Mouse (Mus musculus) gastrocnemius, postnatal 14 days (tissue): ENCODE data around the gene Ttc32. TPM values are rescaled to one million over a fixed set of nuclear protein-coding genes. Genes with fewer than 3 reads are reported as not detected.

ENCODE experiments used
- DNase-seq: peaks from one replicate; pipeline ENCODE4 v3.0.0; 2021; ENCODE audit warnings: mixed read lengths
- intact Hi-C: fragments of 180-260 bp; cut with DNase I; formaldehyde crosslinking; loops from one replicate; pipeline ENCODE4 v1.15.1; 2025; ENCODE audit warnings: low total_unique reads
- total RNA-seq, 2 experiments: library from RNA; stranded (reverse); gene quantifications; 2 replicates each; pipeline ENCODE4 v1.2.3; 2021

The Ttc32 gene
- total RNA-seq, 2 experiments from 2014 or later: 14.5 to 16.7 TPM

DNA sequence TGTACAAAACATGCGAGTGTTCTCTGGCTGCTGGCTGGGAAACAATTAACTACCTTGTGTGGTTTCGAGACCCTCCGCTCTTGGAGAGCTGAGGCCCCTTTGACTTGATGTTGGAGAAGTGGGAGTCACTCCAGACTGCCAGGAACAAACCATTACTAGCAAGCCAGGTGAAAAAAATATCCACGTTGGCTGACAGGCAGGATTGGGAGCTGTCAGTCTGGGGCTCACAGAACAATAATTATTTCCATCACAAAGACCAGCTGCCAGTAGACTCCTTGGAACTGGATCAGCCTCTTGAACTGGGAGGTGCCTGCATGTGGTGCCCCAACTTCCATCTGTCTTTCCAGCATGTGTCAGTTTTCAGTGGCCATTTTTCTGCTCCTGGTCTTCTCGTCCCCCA lies 12.5 kb downstream of the Ttc32 start:
- intact Hi-C loops: no loop called here
- DNase-seq: no peak

- DNase-seq: no peak
- intact Hi-C loops: no loop called here
Observed at GRCm38 (mm10) chr12:9042759-9043158, 13.0 kb downstream of the Ttc32 start.

DNA sequence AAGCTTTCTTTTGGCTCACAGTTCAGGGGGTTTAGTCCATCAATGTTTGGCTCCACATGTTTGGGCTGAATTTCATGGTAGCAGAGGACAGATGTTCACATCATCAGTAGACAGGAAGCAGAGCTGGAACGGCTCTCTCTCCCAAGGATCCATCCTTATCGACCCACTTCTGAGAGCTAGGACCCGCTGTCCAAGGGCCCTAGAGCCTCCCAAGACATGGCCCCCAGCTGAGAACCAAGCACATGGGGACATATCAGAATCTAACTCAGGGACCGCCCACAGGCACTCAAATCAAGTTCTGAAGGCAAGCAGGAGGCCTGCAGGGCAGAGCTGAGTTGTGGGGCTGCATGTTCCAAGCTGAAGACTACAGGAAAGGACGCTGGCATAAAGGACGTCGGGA lies 14.9 kb downstream of the Ttc32 start:
- intact Hi-C loops: no loop called here

GRCm38 (mm10) chr12:9046674-9047073 lies 16.9 kb downstream of the Ttc32 start:
- DNase-seq: no peak
- intact Hi-C loops: no loop called here

More for the DNA sequence above, 14.9 kb downstream of the Ttc32 start:
- no peak for DNase-seq

DNA sequence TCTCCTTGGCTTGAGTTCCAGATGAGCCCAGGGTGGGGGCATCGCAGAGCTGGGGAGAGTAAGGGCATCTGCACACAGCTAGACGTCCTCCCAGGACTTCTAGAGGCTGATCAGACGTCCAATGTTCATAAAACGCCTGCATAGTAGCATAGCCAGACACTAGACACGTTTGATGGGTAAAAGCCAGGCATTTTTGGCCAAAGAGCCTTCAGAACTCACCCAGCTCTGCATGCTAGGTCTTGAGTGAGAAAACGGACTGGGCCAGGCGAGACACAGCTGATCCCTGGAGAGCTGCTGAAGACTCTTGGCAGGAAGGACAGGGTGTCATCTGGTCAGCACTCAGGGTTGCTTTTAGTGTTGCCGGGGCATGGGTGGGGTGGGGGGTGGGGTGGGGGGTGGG lies 18.3 kb downstream of the Ttc32 start:
- intact Hi-C loops: no loop called here
- DNase-seq: no peak

GRCm38 (mm10) chr12:9050824-9051223 lies 21.0 kb downstream of the Ttc32 start:
- intact Hi-C loops: loop anchor here (5.0 to 10.0 kb wide), 6 partner anchors 116 to 1534 kb away; no protein-coding TSS in a partner anchor
- no peak for DNase-seq

- intact Hi-C loops: loop anchor here (5.0 to 10.0 kb wide), 6 partner anchors 115 to 1533 kb away; no protein-coding TSS in a partner anchor
Observed at GRCm38 (mm10) chr12:9052075-9052829, 22.5 kb downstream of the Ttc32 start.

DNA sequence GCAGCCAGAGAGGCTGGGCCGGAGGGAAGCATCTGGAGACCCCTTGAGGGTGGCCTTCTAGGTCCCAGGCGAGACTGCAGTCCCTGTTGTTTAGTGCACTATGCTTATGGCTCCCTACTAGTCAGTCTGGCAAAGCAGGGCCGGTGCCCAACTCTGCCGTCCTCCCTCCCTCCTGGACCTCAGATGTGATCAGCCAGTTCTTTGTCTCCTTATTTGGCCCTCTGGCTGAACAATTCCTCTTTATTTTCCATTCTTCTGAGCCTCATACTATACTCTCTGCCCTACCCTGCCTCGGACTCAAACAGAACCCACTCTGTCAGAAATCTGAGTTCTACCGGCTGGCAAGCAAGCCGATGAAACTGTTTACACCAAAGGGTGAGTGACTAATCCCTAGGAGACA lies 23.5 kb downstream of the Ttc32 start:
- DNase-seq: no peak
- intact Hi-C loops: loop anchor here (5.0 to 10.0 kb wide), 6 partner anchors 114 to 1531 kb away; no protein-coding TSS in a partner anchor

More at GRCm38 (mm10) chr12:9052075-9052829, 22.5 kb downstream of the Ttc32 start:
- peak; percentile 78 for DNase-seq

- no peak for DNase-seq
- intact Hi-C loops: loop anchor here (5.0 to 10.0 kb wide), 6 partner anchors 113 to 1531 kb away; no protein-coding TSS in a partner anchor
Observed at GRCm38 (mm10) chr12:9054012-9054411, 24.2 kb downstream of the Ttc32 start.

GRCm38 (mm10) chr12:9055269-9055668 lies 25.5 kb downstream of the Ttc32 start:
- intact Hi-C loops: loop anchor here (10.0 kb wide), 3 partner anchors 760 to 1530 kb away; no protein-coding TSS in a partner anchor
- no peak for DNase-seq

DNA sequence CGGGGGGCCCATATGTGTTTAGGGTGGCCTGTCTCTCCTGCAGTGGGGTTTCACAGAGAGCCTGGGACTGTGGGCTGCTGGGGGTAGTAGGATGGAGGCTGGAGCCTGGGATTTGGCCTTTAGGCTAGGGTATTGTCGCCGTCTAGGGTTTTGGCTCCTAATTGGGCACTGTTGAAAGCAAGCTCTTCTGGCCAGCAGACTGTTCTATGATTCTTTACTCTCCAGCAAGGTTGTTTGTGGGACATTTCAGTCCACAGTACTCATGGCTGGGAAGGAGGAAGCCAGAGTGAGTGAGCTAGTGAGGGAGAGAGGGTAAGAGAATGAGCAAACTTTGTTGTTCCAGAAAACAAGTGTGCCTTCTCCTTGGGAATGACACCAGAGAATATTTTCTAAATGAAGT lies 29.7 kb downstream of the Ttc32 start:
- no peak for DNase-seq
- intact Hi-C loops: loop anchor here (10.0 kb wide), 3 partner anchors 755 to 1525 kb away; no protein-coding TSS in a partner anchor

DNA sequence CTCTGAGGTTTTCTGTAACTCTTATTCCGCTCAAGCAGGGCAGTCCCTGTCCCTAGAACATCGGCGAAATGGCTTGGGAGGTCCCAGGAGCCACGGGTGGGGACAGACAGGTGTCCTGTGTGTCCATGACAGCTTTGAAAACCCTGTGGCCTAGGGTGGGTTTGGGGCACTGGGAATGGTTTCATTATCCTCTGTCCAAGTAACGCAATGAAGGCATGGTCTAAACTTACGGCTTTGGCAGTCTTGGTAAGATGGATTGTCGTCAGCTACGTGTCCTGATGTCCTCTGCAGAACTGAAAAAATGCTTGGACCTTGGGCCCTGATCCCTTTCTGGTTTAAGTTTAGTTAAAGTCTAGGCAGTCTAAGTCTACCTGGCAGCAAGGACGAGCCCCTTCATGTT lies 30.2 kb downstream of the Ttc32 start:
- intact Hi-C loops: loop anchor here (10.0 kb wide), 3 partner anchors 755 to 1525 kb away; no protein-coding TSS in a partner anchor
- no peak for DNase-seq

- DNase-seq: no peak
- intact Hi-C loops: no loop called here
Observed at GRCm38 (mm10) chr12:9063611-9064010, 33.8 kb downstream of the Ttc32 start.

- intact Hi-C loops: no loop called here
- DNase-seq: no peak
Observed at GRCm38 (mm10) chr12:9071058-9071457, 41.3 kb downstream of the Ttc32 start.

GRCm38 (mm10) chr12:9071493-9071892 lies 41.7 kb downstream of the Ttc32 start:
- intact Hi-C loops: no loop called here
- no peak for DNase-seq

DNA sequence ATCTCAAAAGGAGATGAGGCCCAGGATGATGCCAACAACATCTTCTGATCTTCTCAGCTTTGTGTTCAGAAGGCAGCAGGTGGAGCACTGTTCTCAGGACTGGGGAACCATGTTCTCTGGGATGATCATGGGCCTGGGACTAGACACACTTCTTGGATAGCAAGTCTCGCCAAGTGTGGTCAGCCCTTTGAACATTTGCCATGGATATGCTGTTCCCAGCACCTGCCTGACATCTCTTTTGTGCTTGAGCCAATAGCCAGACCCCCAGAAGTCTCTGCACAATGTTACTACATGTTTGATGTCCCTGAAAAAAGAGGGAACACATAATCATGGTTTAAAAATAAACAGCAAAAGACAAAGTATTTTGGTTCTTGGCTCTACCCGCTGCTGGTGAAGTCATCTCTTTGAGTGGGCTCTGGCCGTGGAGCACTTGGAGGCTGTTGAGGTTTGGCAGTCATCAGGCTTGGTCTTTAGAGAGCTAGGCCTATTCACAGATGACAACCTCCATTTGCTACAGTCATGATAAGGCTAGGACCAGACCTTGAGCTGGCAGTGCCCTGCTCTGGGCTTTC lies 47.8 kb downstream of the Ttc32 start:
- intact Hi-C loops: no loop called here
- peak; percentile 23 for DNase-seq

DNA sequence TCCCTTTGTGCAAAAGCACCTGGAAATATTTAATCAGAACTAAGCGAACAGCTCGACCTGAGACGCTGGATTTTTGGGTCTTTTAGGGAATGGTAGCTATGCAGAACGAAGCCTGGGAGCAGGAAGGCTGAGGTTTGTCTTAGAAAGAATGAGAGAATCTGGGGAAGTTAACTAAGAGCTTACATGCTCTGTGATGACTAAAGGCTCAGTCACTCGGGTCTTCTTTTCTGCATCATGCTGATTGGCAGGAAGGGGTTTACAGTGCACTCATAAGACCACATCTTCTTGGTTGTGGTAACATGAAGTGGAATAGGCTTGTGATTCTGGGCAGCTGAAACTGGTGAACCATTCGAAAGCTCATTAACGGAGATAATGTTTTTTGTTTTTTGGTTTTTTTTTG lies 60.4 kb downstream of the Ttc32 start:
- intact Hi-C loops: no loop called here
- DNase-seq: no peak
